Mouse (Mus musculus) lung, embryonic 14.5 days (tissue): Measurements from ENCODE around the gene Thap12. TPM values are rescaled to one million over a fixed set of nuclear protein-coding genes. Genes with fewer than 3 reads are reported as not detected.

ENCODE experiments used
- ATAC-seq: fragments of 200-750 bp; cut with Nextera tagmentation; 2 replicates; pipeline ENCODE4 v1.8.0; 2017; ENCODE audit warnings: mild to moderate bottlenecking, moderate TSS enrichment, moderate library complexity; ENCODE audit not compliant: insufficient read depth
- DNase-seq: peaks from one replicate; pipeline ENCODE4 v3.0.0-alpha.2; 2015
- H3K27ac ChIP-seq: fragments of 300-500 bp; sonication (generic); 2 replicates; pipeline ENCODE4 v1.5.1; 2014; ENCODE audit warnings: low read depth, mild to moderate bottlenecking, moderate library complexity
- H3K27me3 ChIP-seq: fragments of 300-500 bp; sonication (generic); 2 replicates; pipeline ENCODE4 v1.6.1; 2014; ENCODE audit warnings: low read length, control low read depth; ENCODE audit not compliant: insufficient read depth
- H3K36me3 ChIP-seq: fragments of 300-500 bp; sonication (generic); 2 replicates; pipeline ENCODE4 v1.6.1; 2014; ENCODE audit warnings: control low read depth; ENCODE audit not compliant: insufficient read depth
- H3K4me1 ChIP-seq: fragments of 300-500 bp; sonication (generic); 2 replicates; pipeline ENCODE4 v1.6.1; 2014; ENCODE audit warnings: antibody characterized with exemption, control low read depth; ENCODE audit not compliant: insufficient read depth
- H3K4me2 ChIP-seq: fragments of 300-500 bp; sonication (generic); 2 replicates; pipeline ENCODE4 v1.6.1; 2014; ENCODE audit warnings: mild to moderate bottlenecking
- H3K4me3 ChIP-seq: fragments of 300-500 bp; sonication (generic); 2 replicates; pipeline ENCODE4 v1.5.1; 2014; ENCODE audit warnings: low read depth, low read length
- H3K9ac ChIP-seq: fragments of 300-500 bp; sonication (generic); 2 replicates; pipeline ENCODE4 v1.6.1; 2014
- H3K9me3 ChIP-seq: fragments of 300-500 bp; sonication (generic); 2 replicates; pipeline ENCODE4 v1.6.1; 2016; ENCODE audit warnings: low read depth, low read length, control low read depth
- CTCF ChIP-seq: IDR thresholded peaks from 2 replicates; pipeline ENCODE4 v1.5.1; 2016; ENCODE audit warnings: antibody characterized with exemption, low read depth
- WGBS: fragments of 180-500 bp; shearing (Covaris S2); extraction: QIAGEN DNeasy Blood & Tissue Kit; methylation state at CpG from one replicate; pipeline ENCODE4 v1.1.7; 2014; 5-methylcytosine and 5-hydroxymethylcytosine counted together
- polyA plus RNA-seq: library from polyadenylated mRNA; unstranded; fragments of >200 nt; fragmentation: Nextera tagmentation; extraction: Ambion mirVana; gene quantifications from 2 replicates; pipeline ENCODE4 v1.2.1, GENCODE M21; 2014

Thap12 gene
- polyA plus RNA-seq, 1 experiment from 2014 or later = 81.9 TPM

GRCm38 (mm10) chr7:98685895-98686294, 17.0 kb upstream of the Thap12 start:
- no peaks in the 10 kb centered on the region for H3K36me3 ChIP-seq
- H3K4me2 ChIP-seq = peak overlapping the region; percentile 39
- 15% methylated on average over 13 of the region's 13 CpGs for WGBS
- no peak overlapping the region for H3K4me3 ChIP-seq
- no peaks in the 10 kb centered on the region for H3K4me1 ChIP-seq
- no peak overlapping the region for H3K9ac ChIP-seq
- H3K9me3 ChIP-seq = no peaks in the 10 kb centered on the region
- ATAC-seq (peak; percentile 92), DNase-seq (peak; percentile 83)
- peak; percentile 71 for TF ChIP-seq CTCF
- H3K27ac ChIP-seq = no peak overlapping the region
- H3K27me3 ChIP-seq = no peaks in the 10 kb centered on the region

- Histone ChIP-seq H3K4me3 (no peak overlapping the region), H3K27ac (no peak overlapping the region), H3K9me3 (no peaks in the 10 kb centered on the region), H3K9ac (no peak overlapping the region), H3K4me1 (peaks cover 2% of the 10 kb centered on the region; the same call in 1 of the 2 replicates), H3K4me2 (no peak overlapping the region), H3K27me3 (no peaks in the 10 kb centered on the region), H3K36me3 (no peaks in the 10 kb centered on the region)
- no peak for TF ChIP-seq CTCF
- 76% methylated on average over 1 of the region's 1 CpGs for WGBS
- no peak for ATAC-seq
- no peak for DNase-seq
These were observed 12.8 kb upstream of the Thap12 start for GRCm38 (mm10) chr7:98690126-98690525.

- Histone ChIP-seq H3K4me1 (peaks cover 2% of the 10 kb centered on the region; the same call in 1 of the 2 replicates), H3K27me3 (no peaks in the 10 kb centered on the region), H3K9ac (no peak overlapping the region), H3K9me3 (no peaks in the 10 kb centered on the region), H3K4me3 (no peak overlapping the region), H3K4me2 (no peak overlapping the region), H3K27ac (no peak overlapping the region), H3K36me3 (no peaks in the 10 kb centered on the region)
- ATAC-seq (peak; percentile 74; the same call in 1 of the 2 replicates), DNase-seq (peak; percentile 47)
- 3% methylated on average over 3 of the region's 3 CpGs for WGBS
- TF ChIP-seq CTCF = 0 out of 2 replicates have a peak, but pooled peaks have one; percentile 11
These were observed 12.1 kb upstream of the Thap12 start for GRCm38 (mm10) chr7:98690831-98691230.

GRCm38 (mm10) chr7:98692761-98693546, 9.9 kb upstream of the Thap12 start:
- H3K4me3 ChIP-seq = no peak overlapping the region
- 34% methylated on average over 24 of the region's 24 CpGs for WGBS

GRCm38 (mm10) chr7:98694046-98694445, 8.9 kb upstream of the Thap12 start:
- no peak for TF ChIP-seq CTCF
- peaks cover 2% of the 10 kb centered on the region; the same call in 1 of the 2 replicates for H3K4me1 ChIP-seq
- DNase-seq = no peak
- no peaks in the 10 kb centered on the region for H3K36me3 ChIP-seq
- ATAC-seq = no peak
- H3K4me2 ChIP-seq = no peak overlapping the region
- no peaks in the 10 kb centered on the region for H3K27me3 ChIP-seq
- no peak overlapping the region for H3K4me3 ChIP-seq
- H3K9me3 ChIP-seq = no peaks in the 10 kb centered on the region
- WGBS = 61% methylated on average over 5 of the region's 5 CpGs
- no peak overlapping the region for H3K9ac ChIP-seq
- H3K27ac ChIP-seq = no peak overlapping the region

More at GRCm38 (mm10) chr7:98692761-98693546, 9.9 kb upstream of the Thap12 start:
- no peak for TF ChIP-seq CTCF
- no peaks in the 10 kb centered on the region for H3K27me3 ChIP-seq
- H3K9ac ChIP-seq = no peak overlapping the region
- no peak overlapping the region for H3K27ac ChIP-seq
- peaks cover 2% of the 10 kb centered on the region; the same call in 1 of the 2 replicates for H3K4me1 ChIP-seq
- ATAC-seq (peak; percentile 66; the same call in 1 of the 2 replicates), DNase-seq (peak; percentile 50)
- no peaks in the 10 kb centered on the region for H3K9me3 ChIP-seq
- H3K36me3 ChIP-seq = no peaks in the 10 kb centered on the region
- peak overlapping the region; percentile 31; the same call in 1 of the 2 replicates for H3K4me2 ChIP-seq

- H3K9ac ChIP-seq = no peak overlapping the region
- ATAC-seq (no peak), DNase-seq (peak; percentile 70)
- no peaks in the 10 kb centered on the region for H3K27me3 ChIP-seq
- H3K27ac ChIP-seq = no peak overlapping the region
- H3K4me1 ChIP-seq = peaks cover 2% of the 10 kb centered on the region; the same call in 1 of the 2 replicates
- H3K4me2 ChIP-seq = no peak overlapping the region
- no peaks in the 10 kb centered on the region for H3K9me3 ChIP-seq
- WGBS = 9% methylated on average over 2 of the region's 2 CpGs
- H3K36me3 ChIP-seq = no peaks in the 10 kb centered on the region
- H3K4me3 ChIP-seq = no peak overlapping the region
- TF ChIP-seq CTCF = peak; percentile 70
These were observed 5.4 kb upstream of the Thap12 start for GRCm38 (mm10) chr7:98697496-98697895.

GRCm38 (mm10) chr7:98698041-98698440, 4.9 kb upstream of the Thap12 start:
- Histone ChIP-seq H3K4me3 (no peak overlapping the region), H3K27me3 (no peaks in the 10 kb centered on the region), H3K4me1 (peaks cover under 1% of the 10 kb centered on the region; the same call in 1 of the 2 replicates), H3K27ac (no peak overlapping the region), H3K4me2 (no peak overlapping the region), H3K36me3 (no peaks in the 10 kb centered on the region), H3K9me3 (no peaks in the 10 kb centered on the region), H3K9ac (no peak overlapping the region)
- TF ChIP-seq CTCF = no peak
- WGBS = 52% methylated on average over 5 of the region's 5 CpGs
- ATAC-seq = no peak
- no peak for DNase-seq
